Mouse (Mus musculus): ENCODE measurements around the gene Muc3.
A peak's percentile ranks its signal among the peaks of the same experiment; 100 is the strongest.

DNA sequence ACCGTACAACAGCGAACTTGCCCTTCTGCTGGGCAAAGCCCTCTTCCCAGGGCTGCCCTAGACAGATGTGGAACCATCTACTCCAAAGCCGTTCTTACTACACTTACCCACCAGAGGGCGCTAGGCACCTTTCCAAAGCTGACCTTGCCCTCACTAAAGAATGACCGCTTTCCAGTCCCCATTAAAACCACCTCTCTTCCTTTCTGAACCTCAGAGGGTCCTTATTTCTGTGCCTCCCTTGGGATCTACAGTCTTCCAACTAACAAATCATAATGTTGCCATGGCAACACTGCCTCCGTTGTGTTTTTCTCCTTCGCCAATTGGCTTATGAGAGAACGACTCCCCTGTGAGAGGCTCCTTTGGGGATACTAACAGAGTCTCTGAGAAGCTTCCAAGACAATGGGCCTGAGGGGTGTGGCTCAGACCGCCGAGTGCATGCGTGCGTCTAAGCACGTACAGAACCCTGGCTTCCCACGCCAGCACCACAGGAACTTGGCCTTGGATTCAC is 26.4 kb downstream of the Muc3 start:
- TF ChIP-seq EP300 (IDR thresholded peaks at IDR 0.05; ENCODE audit: low read depth) (no peak), CTCF (IDR thresholded peaks at IDR 0.05; ENCODE audit: low read depth) (peak; percentile 91)
